Mouse (Mus musculus) intestine, embryonic 16.5 days (tissue): ENCODE measurements at regions not wholly inside any gene's neighbourhood (a gene's known extent, or its start where the extent isn't known, plus 50 kb on each side); places are given as distances from the start of the nearest gene placed in this dataset.
"Not testable (repeated sequence)": the region's sequence is repeated elsewhere in the genome, so short reads cannot be mapped to it uniquely, and the experiment has no call there.

Experiments used
- ATAC-seq: fragments of 200-750 bp; cut with Nextera tagmentation; 2 replicates; pipeline ENCODE4 v1.8.0; 2017; ENCODE audit warnings: moderate TSS enrichment, moderate library complexity
- H3K27ac ChIP-seq: fragments of 300-500 bp; sonication (generic); 2 replicates; pipeline ENCODE4 v1.5.1; 2014; ENCODE audit warnings: mild to moderate bottlenecking, low read length
- H3K27me3 ChIP-seq: fragments of 300-500 bp; sonication (generic); replicated peaks from 2 replicates; pipeline ENCODE4 v1.6.1; 2014; ENCODE audit warnings: low read length, control low read depth, mixed read lengths; ENCODE audit not compliant: control insufficient read depth, insufficient read depth
- H3K36me3 ChIP-seq: fragments of 300-500 bp; sonication (generic); 2 replicates; pipeline ENCODE4 v1.6.1; 2014; ENCODE audit warnings: low read length, control low read depth; ENCODE audit not compliant: control insufficient read depth, insufficient read depth
- H3K4me1 ChIP-seq: fragments of 300-500 bp; sonication (generic); 2 replicates; pipeline ENCODE4 v1.6.1; 2014; ENCODE audit warnings: low read length, control low read depth, mixed read lengths; ENCODE audit not compliant: control insufficient read depth, insufficient read depth
- H3K4me2 ChIP-seq: fragments of 300-500 bp; sonication (generic); 2 replicates; pipeline ENCODE4 v1.6.1; 2014; ENCODE audit warnings: low read depth, low read length, control low read depth
- H3K4me3 ChIP-seq: fragments of 300-500 bp; sonication (generic); 2 replicates; pipeline ENCODE4 v1.5.1; 2014; ENCODE audit warnings: mild to moderate bottlenecking, low read length
- H3K9ac ChIP-seq: fragments of 300-500 bp; sonication (generic); 2 replicates; pipeline ENCODE4 v1.6.1; 2014; ENCODE audit warnings: low read depth, low read length
- H3K9me3 ChIP-seq: fragments of 300-500 bp; sonication (generic); 2 replicates; pipeline ENCODE4 v1.6.1; 2016; ENCODE audit warnings: low read length, control low read depth; ENCODE audit not compliant: control insufficient read depth
- WGBS: fragments of 180-500 bp; shearing (Covaris S2); extraction: QIAGEN DNeasy Blood & Tissue Kit; methylation state at CpG from one replicate; pipeline ENCODE4 v1.1.7; 2014; 5-methylcytosine and 5-hydroxymethylcytosine counted together

- ATAC-seq: no peak
- Histone ChIP-seq H3K4me1 (no peaks in the 10 kb centered on the region), H3K9ac (no peak overlapping the region), H3K9me3 (no peaks in the 10 kb centered on the region), H3K4me2 (no peak overlapping the region), H3K4me3 (no peak overlapping the region), H3K27ac (no peak overlapping the region), H3K36me3 (no peaks in the 10 kb centered on the region), H3K27me3 (no peaks in the 10 kb centered on the region)
- WGBS: 61% methylated on average over 6 of the region's 6 CpGs
Measured at GRCm38 (mm10) chr5:102123285-102123684, 53.6 kb upstream of the Wdfy3 start.

DNA sequence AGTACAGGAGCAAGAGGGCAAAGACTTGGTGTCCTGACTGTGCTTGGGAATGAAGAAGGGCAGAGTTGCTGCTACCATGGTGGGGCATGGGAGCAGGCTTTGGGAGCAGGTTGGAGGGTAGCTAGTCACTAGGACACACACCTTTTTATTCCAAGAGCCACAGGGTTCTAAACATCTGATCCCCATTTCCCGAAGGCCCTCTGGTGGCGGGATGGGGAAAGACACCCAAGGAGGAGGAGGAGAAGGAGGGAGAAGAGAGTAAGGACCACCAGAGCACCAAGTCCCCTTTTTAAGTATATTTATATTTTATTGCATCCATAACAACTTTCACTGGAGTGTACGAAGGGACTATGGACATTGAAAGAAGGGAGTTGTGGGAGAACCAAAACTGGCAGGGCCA, 57.0 kb upstream of the Wdfy3 start:
- H3K27me3 ChIP-seq: no peaks in the 10 kb centered on the region
- no peak for ATAC-seq
- no peak overlapping the region for H3K9ac ChIP-seq
- no peak overlapping the region for H3K4me2 ChIP-seq
- H3K4me3 ChIP-seq: no peak overlapping the region
- no peaks in the 10 kb centered on the region for H3K36me3 ChIP-seq
- no peaks in the 10 kb centered on the region for H3K4me1 ChIP-seq
- no peaks in the 10 kb centered on the region for H3K9me3 ChIP-seq
- 12% methylated on average over 3 of the region's 3 CpGs for WGBS
- no peak overlapping the region for H3K27ac ChIP-seq

DNA sequence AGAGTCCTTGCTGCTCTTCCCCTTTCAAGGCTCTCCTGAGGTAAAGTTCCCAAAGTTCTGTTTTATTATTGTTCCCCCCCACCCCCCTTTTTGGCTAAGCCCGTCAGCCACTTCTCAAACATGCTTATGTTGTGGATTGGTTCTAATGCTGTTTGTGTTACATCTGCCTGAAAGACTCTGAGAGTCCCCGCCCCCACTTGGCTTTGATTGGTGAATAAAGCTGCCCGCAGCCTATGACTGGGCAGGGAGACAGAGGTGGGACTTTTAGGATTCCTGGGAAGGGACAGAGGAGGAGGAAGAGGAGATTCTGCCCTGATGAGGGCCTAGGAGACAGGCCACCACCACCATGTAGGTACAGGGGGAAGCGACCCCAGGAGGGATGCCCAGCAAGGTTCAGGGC, 78.3 kb upstream of the Wdfy3 start:
- Histone ChIP-seq H3K4me1 (no peaks in the 10 kb centered on the region), H3K27me3 (no peaks in the 10 kb centered on the region), H3K27ac (no peak overlapping the region), H3K9me3 (no peaks in the 10 kb centered on the region), H3K9ac (no peak overlapping the region), H3K4me2 (no peak overlapping the region), H3K36me3 (no peaks in the 10 kb centered on the region), H3K4me3 (no peak overlapping the region)
- WGBS: 79% methylated on average over 4 of the region's 4 CpGs
- ATAC-seq: no peak

DNA sequence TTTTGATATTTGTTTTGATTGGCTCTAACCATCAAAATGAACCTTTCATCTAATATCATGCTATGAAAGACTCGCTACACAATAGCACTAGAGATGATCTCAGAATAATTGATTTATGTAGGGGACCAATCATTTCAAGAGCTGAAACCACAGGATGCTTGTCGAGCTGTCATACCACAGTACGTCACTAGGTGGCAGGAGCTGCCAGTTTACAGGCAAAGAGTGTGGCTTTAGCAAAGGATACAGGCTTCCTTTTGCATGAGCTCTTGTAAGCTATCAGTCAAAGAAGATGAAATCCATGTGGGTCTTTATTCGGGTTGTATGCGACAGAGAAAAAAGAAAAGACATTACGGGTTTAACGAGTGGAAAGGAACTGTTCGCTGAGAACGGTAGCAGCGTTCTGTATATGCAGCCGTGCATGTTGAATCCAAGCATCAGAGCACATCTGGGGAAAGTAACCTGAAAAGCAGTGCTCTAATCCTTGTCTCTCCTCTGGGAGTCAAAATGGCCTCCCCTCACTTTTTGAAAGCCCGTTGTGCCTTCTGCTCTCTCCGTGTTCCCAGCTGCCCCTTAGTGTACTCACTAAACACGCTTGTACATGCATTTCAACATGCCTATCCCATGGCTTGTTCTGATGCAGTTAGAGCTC, 79.9 kb upstream of the Wdfy3 start:
- H3K27me3 ChIP-seq: no peaks in the 10 kb centered on the region
- H3K27ac ChIP-seq: no peak overlapping the region
- H3K9me3 ChIP-seq: no peaks in the 10 kb centered on the region
- ATAC-seq: no peak
- H3K4me1 ChIP-seq: no peaks in the 10 kb centered on the region
- H3K36me3 ChIP-seq: no peaks in the 10 kb centered on the region
- no peak overlapping the region for H3K9ac ChIP-seq
- no peak overlapping the region for H3K4me3 ChIP-seq
- no peak overlapping the region for H3K4me2 ChIP-seq
- 38% methylated on average over 14 of the region's 14 CpGs for WGBS

DNA sequence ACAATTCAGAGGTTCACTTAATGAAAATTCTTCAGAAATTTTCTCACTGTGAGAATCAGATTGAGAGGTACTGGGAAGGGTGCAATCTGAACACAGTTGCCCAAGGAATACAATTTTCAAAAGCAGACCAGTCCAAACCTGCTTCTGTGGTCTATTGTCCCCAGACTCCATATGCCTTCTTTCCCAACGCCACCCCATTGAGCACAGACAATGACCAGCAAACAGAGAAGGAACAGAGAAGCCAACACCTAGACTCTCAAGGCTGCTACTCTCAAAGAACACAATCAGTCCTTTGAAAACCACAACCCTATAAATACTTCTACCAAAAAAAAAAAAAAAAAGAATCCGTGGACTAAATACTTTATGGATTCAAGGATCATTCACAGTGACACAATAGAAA, 89.9 kb upstream of the Wdfy3 start:
- Histone ChIP-seq H3K36me3 (no peaks in the 10 kb centered on the region), H3K9me3 (no peaks in the 10 kb centered on the region), H3K4me2 (no peak overlapping the region), H3K27me3 (no peaks in the 10 kb centered on the region), H3K27ac (no peak overlapping the region), H3K4me3 (no peak overlapping the region), H3K9ac (no peak overlapping the region), H3K4me1 (no peaks in the 10 kb centered on the region)
- 69% methylated on average over 2 of the region's 2 CpGs for WGBS
- no peak for ATAC-seq

DNA sequence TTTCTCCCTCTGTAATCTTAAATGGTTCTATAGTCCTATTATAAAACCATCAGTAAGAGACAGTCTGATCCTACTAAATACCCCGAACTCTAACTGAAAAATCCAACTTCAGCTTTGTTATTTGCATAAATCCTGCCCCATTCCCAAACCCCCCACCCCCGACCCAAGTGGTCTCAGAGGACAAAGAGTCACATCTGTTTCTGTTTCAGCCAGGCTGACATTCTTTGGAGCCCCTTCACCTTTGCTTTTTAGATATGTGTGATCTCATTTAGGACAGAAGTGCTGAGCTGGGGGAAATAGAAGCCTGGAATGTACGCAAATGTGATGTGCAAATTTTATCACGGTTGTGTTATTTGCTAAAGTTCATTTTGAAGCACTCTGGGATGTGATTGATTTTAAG, 98.3 kb upstream of the Wdfy3 start:
- no peak overlapping the region for H3K9ac ChIP-seq
- H3K27ac ChIP-seq: no peak overlapping the region
- H3K4me2 ChIP-seq: no peak overlapping the region
- H3K27me3 ChIP-seq: no peaks in the 10 kb centered on the region
- 42% methylated on average over 4 of the region's 4 CpGs for WGBS
- no peak overlapping the region for H3K4me3 ChIP-seq
- no peaks in the 10 kb centered on the region for H3K9me3 ChIP-seq
- H3K4me1 ChIP-seq: no peaks in the 10 kb centered on the region
- no peak for ATAC-seq
- no peaks in the 10 kb centered on the region for H3K36me3 ChIP-seq

- WGBS: 69% methylated on average over 2 of the region's 3 CpGs
- H3K4me2 ChIP-seq: no peak overlapping the region
Measured at GRCm38 (mm10) chr5:102171808-102172207, 102.1 kb upstream of the Wdfy3 start.

DNA sequence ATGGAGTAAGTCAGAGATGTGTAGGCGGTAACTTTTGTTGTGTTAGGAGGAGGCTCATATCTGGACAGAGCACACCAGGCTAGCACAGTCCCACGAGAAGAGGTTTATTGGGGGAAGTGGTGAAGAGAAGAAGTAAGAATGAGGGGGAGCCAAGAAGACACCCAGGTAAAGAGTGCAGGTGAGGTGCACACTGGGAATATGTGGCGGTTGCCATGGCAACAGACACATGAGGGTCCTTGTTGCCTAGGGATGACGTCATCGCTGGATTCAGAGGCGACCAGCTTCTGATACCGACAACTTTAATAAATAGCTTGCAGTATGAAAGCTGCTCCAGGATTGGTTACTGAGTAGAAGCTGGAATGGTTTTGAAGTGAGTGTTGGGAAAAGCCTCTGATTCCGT, 110.5 kb upstream of the Wdfy3 start:
- Histone ChIP-seq H3K9ac (no peak overlapping the region), H3K27me3 (no peaks in the 10 kb centered on the region), H3K4me3 (no peak overlapping the region), H3K4me2 (no peak overlapping the region), H3K36me3 (no peaks in the 10 kb centered on the region), H3K9me3 (no peaks in the 10 kb centered on the region), H3K27ac (no peak overlapping the region), H3K4me1 (no peaks in the 10 kb centered on the region)
- no peak for ATAC-seq
- WGBS: 83% methylated on average over 8 of the region's 8 CpGs

More at GRCm38 (mm10) chr5:102171808-102172207, 102.1 kb upstream of the Wdfy3 start:
- Histone ChIP-seq H3K9me3 (no peaks in the 10 kb centered on the region), H3K27ac (no peak overlapping the region), H3K9ac (no peak overlapping the region), H3K36me3 (no peaks in the 10 kb centered on the region), H3K27me3 (no peaks in the 10 kb centered on the region), H3K4me3 (no peak overlapping the region), H3K4me1 (no peaks in the 10 kb centered on the region)
- no peak for ATAC-seq

GRCm38 (mm10) chr5:102188951-102189350, 119.2 kb upstream of the Wdfy3 start:
- not testable (repeated sequence) for H3K9ac ChIP-seq, ATAC-seq, H3K27me3 ChIP-seq, H3K27ac ChIP-seq, H3K9me3 ChIP-seq, H3K4me1 ChIP-seq, H3K36me3 ChIP-seq, H3K4me2 ChIP-seq, H3K4me3 ChIP-seq
- WGBS: 84% methylated on average over 4 of the region's 4 CpGs

DNA sequence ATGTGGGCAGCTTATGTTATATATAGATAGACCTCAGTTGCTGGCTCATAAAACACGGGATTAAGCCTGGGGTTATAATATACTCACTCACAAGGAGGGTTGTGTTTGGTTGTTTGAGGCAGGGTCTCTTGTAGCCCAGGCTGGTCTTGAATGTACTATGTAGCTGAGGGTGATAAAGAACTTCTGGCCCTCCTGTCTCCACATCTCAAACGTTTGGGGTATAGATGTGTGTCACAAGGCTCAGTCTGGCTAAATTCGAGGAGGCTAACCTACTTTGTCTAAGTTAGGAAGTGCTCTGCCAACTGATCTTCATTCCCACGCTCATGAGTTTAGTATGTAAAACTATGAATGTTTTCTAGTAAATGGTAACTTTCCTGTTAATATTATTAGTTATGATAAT, 136.7 kb upstream of the Wdfy3 start:
- Histone ChIP-seq H3K4me1 (no peaks in the 10 kb centered on the region), H3K4me3 (no peak overlapping the region), H3K36me3 (no peaks in the 10 kb centered on the region), H3K9me3 (0 out of 2 replicates have a peak, but pooled peaks cover 3% of the 10 kb centered on the region), H3K27ac (no peak overlapping the region), H3K27me3 (no peaks in the 10 kb centered on the region), H3K4me2 (no peak overlapping the region), H3K9ac (no peak overlapping the region)
- 48% methylated on average over 4 of the region's 4 CpGs for WGBS
- ATAC-seq: no peak
